Mouse (Mus musculus): Measurements from ENCODE around the gene Jam3. TPM values are rescaled to one million over a fixed set of nuclear protein-coding genes. Genes with fewer than 3 reads are reported as not detected.

Jam3 gene
- polyA plus RNA-seq, 1 experiment from 2014 or later, result 54.8 TPM

GRCm38 (mm10) chr9:27188677-27189241 lies 33.5 kb upstream of the Jam3 start:
- Histone ChIP-seq H3K36me3 (no peaks in the 10 kb centered on the region), H3K9ac (no peak overlapping the region), H3K4me2 (no peak overlapping the region), H3K27ac (no peak overlapping the region), H3K4me1 (peaks cover 15% of the 10 kb centered on the region; the same call in 1 of the 2 replicates), H3K4me3 (replicated peaks) (no peak overlapping the region), H3K9me3 (no peaks in the 10 kb centered on the region), H3K27me3 (replicated peaks) (no peaks in the 10 kb centered on the region)
- 69% methylated on average over 7 of the region's 7 CpGs for WGBS
- no peak for ATAC-seq (ENCODE audit: insufficient read depth, low FRiP score, low read depth)

- H3K27ac ChIP-seq, result no peak overlapping the region
- no peak overlapping the region for H3K4me3 ChIP-seq (replicated peaks)
- H3K9me3 ChIP-seq, result no peaks in the 10 kb centered on the region
- no peaks in the 10 kb centered on the region for H3K36me3 ChIP-seq
- no peaks in the 10 kb centered on the region for H3K27me3 ChIP-seq (replicated peaks)
- ATAC-seq (ENCODE audit: insufficient read depth, low FRiP score, low read depth), result no peak
- no peak overlapping the region for H3K4me2 ChIP-seq
- H3K9ac ChIP-seq, result no peak overlapping the region
- H3K4me1 ChIP-seq, result no peaks in the 10 kb centered on the region
These were observed 30.6 kb upstream of the Jam3 start for GRCm38 (mm10) chr9:27185820-27186219.

GRCm38 (mm10) chr9:27182087-27182486 lies 26.9 kb upstream of the Jam3 start:
- no peak overlapping the region for H3K27ac ChIP-seq
- WGBS, result 73% methylated on average over 5 of the region's 5 CpGs
- no peaks in the 10 kb centered on the region for H3K36me3 ChIP-seq
- no peak overlapping the region for H3K4me2 ChIP-seq
- no peak for ATAC-seq (ENCODE audit: insufficient read depth, low FRiP score, low read depth)
- H3K4me3 ChIP-seq (replicated peaks), result no peak overlapping the region
- no peaks in the 10 kb centered on the region for H3K4me1 ChIP-seq
- H3K27me3 ChIP-seq (replicated peaks), result no peaks in the 10 kb centered on the region
- H3K9me3 ChIP-seq, result no peaks in the 10 kb centered on the region
- no peak overlapping the region for H3K9ac ChIP-seq

GRCm38 (mm10) chr9:27180492-27180891 lies 25.3 kb upstream of the Jam3 start:
- Histone ChIP-seq H3K4me2 (no peak overlapping the region), H3K27ac (no peak overlapping the region), H3K4me1 (no peaks in the 10 kb centered on the region), H3K36me3 (no peaks in the 10 kb centered on the region), H3K9ac (no peak overlapping the region), H3K9me3 (no peaks in the 10 kb centered on the region), H3K27me3 (replicated peaks) (no peaks in the 10 kb centered on the region), H3K4me3 (replicated peaks) (no peak overlapping the region)
- ATAC-seq (ENCODE audit: insufficient read depth, low FRiP score, low read depth), result no peak
- WGBS, result 60% methylated on average over 3 of the region's 3 CpGs

GRCm38 (mm10) chr9:27178935-27179334 lies 23.7 kb upstream of the Jam3 start:
- 65% methylated on average over 4 of the region's 4 CpGs for WGBS
- no peaks in the 10 kb centered on the region for H3K36me3 ChIP-seq

GRCm38 (mm10) chr9:27176154-27176553 lies 20.9 kb upstream of the Jam3 start:
- no peak overlapping the region for H3K4me3 ChIP-seq (replicated peaks)
- no peaks in the 10 kb centered on the region for H3K9me3 ChIP-seq
- no peaks in the 10 kb centered on the region for H3K4me1 ChIP-seq
- H3K9ac ChIP-seq, result no peak overlapping the region
- no peak overlapping the region for H3K27ac ChIP-seq
- H3K36me3 ChIP-seq, result no peaks in the 10 kb centered on the region
- H3K4me2 ChIP-seq, result no peak overlapping the region
- peak; percentile 60; the same call in 1 of the 2 replicates for ATAC-seq (ENCODE audit: insufficient read depth, low FRiP score, low read depth)
- no peaks in the 10 kb centered on the region for H3K27me3 ChIP-seq (replicated peaks)
- WGBS, result 3% methylated on average over 2 of the region's 2 CpGs

More at GRCm38 (mm10) chr9:27178935-27179334, 23.7 kb upstream of the Jam3 start:
- H3K4me3 ChIP-seq (replicated peaks), result no peak overlapping the region
- no peaks in the 10 kb centered on the region for H3K4me1 ChIP-seq
- ATAC-seq (ENCODE audit: insufficient read depth, low FRiP score, low read depth), result no peak
- no peaks in the 10 kb centered on the region for H3K9me3 ChIP-seq
- no peak overlapping the region for H3K27ac ChIP-seq
- no peaks in the 10 kb centered on the region for H3K27me3 ChIP-seq (replicated peaks)
- no peak overlapping the region for H3K9ac ChIP-seq
- no peak overlapping the region for H3K4me2 ChIP-seq

- no peak for ATAC-seq (ENCODE audit: insufficient read depth, low FRiP score, low read depth)
- Histone ChIP-seq H3K4me1 (no peaks in the 10 kb centered on the region), H3K9me3 (no peaks in the 10 kb centered on the region), H3K36me3 (no peaks in the 10 kb centered on the region), H3K9ac (no peak overlapping the region), H3K27ac (no peak overlapping the region), H3K4me2 (no peak overlapping the region), H3K27me3 (replicated peaks) (no peaks in the 10 kb centered on the region), H3K4me3 (replicated peaks) (no peak overlapping the region)
- WGBS, result 92% methylated on average over 6 of the region's 6 CpGs
These were observed 20.5 kb upstream of the Jam3 start for GRCm38 (mm10) chr9:27175682-27176081.

GRCm38 (mm10) chr9:27175241-27175640 lies 20.0 kb upstream of the Jam3 start:
- no peak overlapping the region for H3K4me2 ChIP-seq
- 87% methylated on average over 13 of the region's 13 CpGs for WGBS
- H3K9ac ChIP-seq, result no peak overlapping the region
- H3K4me3 ChIP-seq (replicated peaks), result no peak overlapping the region
- no peaks in the 10 kb centered on the region for H3K27me3 ChIP-seq (replicated peaks)
- ATAC-seq (ENCODE audit: insufficient read depth, low FRiP score, low read depth), result no peak
- no peaks in the 10 kb centered on the region for H3K4me1 ChIP-seq
- no peaks in the 10 kb centered on the region for H3K36me3 ChIP-seq
- no peaks in the 10 kb centered on the region for H3K9me3 ChIP-seq
- H3K27ac ChIP-seq, result no peak overlapping the region

- peak; percentile 63; the same call in 1 of the 2 replicates for ATAC-seq (ENCODE audit: insufficient read depth, low FRiP score, low read depth)
- Histone ChIP-seq H3K27ac (no peak overlapping the region), H3K27me3 (replicated peaks) (no peaks in the 10 kb centered on the region), H3K4me3 (replicated peaks) (no peak overlapping the region), H3K36me3 (no peaks in the 10 kb centered on the region), H3K9ac (no peak overlapping the region), H3K4me1 (no peaks in the 10 kb centered on the region), H3K4me2 (no peak overlapping the region), H3K9me3 (no peaks in the 10 kb centered on the region)
- WGBS, result 40% methylated on average over 5 of the region's 5 CpGs
These were observed 18.9 kb upstream of the Jam3 start for GRCm38 (mm10) chr9:27174079-27174478.

- no peak for ATAC-seq (ENCODE audit: insufficient read depth, low FRiP score, low read depth)
- Histone ChIP-seq H3K9ac (no peak overlapping the region), H3K4me2 (no peak overlapping the region), H3K9me3 (no peaks in the 10 kb centered on the region), H3K27ac (no peak overlapping the region), H3K4me1 (no peaks in the 10 kb centered on the region), H3K36me3 (no peaks in the 10 kb centered on the region), H3K27me3 (replicated peaks) (no peaks in the 10 kb centered on the region), H3K4me3 (replicated peaks) (no peak overlapping the region)
- 63% methylated on average over 2 of the region's 2 CpGs for WGBS
These were observed 18.4 kb upstream of the Jam3 start for GRCm38 (mm10) chr9:27173646-27174045.

GRCm38 (mm10) chr9:27172839-27173238 lies 17.6 kb upstream of the Jam3 start:
- no peak overlapping the region for H3K4me2 ChIP-seq
- H3K4me3 ChIP-seq (replicated peaks), result no peak overlapping the region
- no peaks in the 10 kb centered on the region for H3K9me3 ChIP-seq
- no peak for ATAC-seq (ENCODE audit: insufficient read depth, low FRiP score, low read depth)
- no peaks in the 10 kb centered on the region for H3K4me1 ChIP-seq
- no peaks in the 10 kb centered on the region for H3K27me3 ChIP-seq (replicated peaks)
- 80% methylated on average over 6 of the region's 6 CpGs for WGBS
- H3K27ac ChIP-seq, result no peak overlapping the region
- H3K9ac ChIP-seq, result no peak overlapping the region
- H3K36me3 ChIP-seq, result no peaks in the 10 kb centered on the region

GRCm38 (mm10) chr9:27170726-27171125 lies 15.5 kb upstream of the Jam3 start:
- 80% methylated on average over 3 of the region's 3 CpGs for WGBS
- H3K27me3 ChIP-seq (replicated peaks), result no peaks in the 10 kb centered on the region
- H3K4me2 ChIP-seq, result no peak overlapping the region
- no peaks in the 10 kb centered on the region for H3K36me3 ChIP-seq
- H3K9me3 ChIP-seq, result no peaks in the 10 kb centered on the region
- no peak for ATAC-seq (ENCODE audit: insufficient read depth, low FRiP score, low read depth)
- no peaks in the 10 kb centered on the region for H3K4me1 ChIP-seq
- H3K4me3 ChIP-seq (replicated peaks), result no peak overlapping the region
- no peak overlapping the region for H3K9ac ChIP-seq
- H3K27ac ChIP-seq, result no peak overlapping the region

- Histone ChIP-seq H3K27ac (no peak overlapping the region), H3K4me3 (replicated peaks) (no peak overlapping the region), H3K9me3 (no peaks in the 10 kb centered on the region), H3K9ac (no peak overlapping the region), H3K27me3 (replicated peaks) (no peaks in the 10 kb centered on the region), H3K4me2 (no peak overlapping the region), H3K4me1 (no peaks in the 10 kb centered on the region), H3K36me3 (no peaks in the 10 kb centered on the region)
- 88% methylated on average over 1 of the region's 1 CpGs for WGBS
- ATAC-seq (ENCODE audit: insufficient read depth, low FRiP score, low read depth), result no peak
These were observed 11.8 kb upstream of the Jam3 start for GRCm38 (mm10) chr9:27166981-27167380.
